Mouse (Mus musculus) heart, postnatal 14 days (tissue): ENCODE results near the gene Sec22c. TPM values are rescaled to one million over a fixed set of nuclear protein-coding genes. Genes with fewer than 3 reads are reported as not detected.

Experiments
- DNase-seq, 2 experiments: peaks; one replicate each; pipeline ENCODE4 v3.0.0; 2021 to 2022
- intact Hi-C: fragments of 180-260 bp; cut with DNase I; formaldehyde crosslinking; loops from one replicate; pipeline ENCODE4 v1.15.1; 2025
- total RNA-seq, 2 experiments: library from RNA; stranded (reverse); gene quantifications; 2 replicates each; pipeline ENCODE4 v1.2.3; 2021

Sec22c gene
- total RNA-seq, 2 experiments from 2014 or later = 5.3 to 5.8 TPM

DNA sequence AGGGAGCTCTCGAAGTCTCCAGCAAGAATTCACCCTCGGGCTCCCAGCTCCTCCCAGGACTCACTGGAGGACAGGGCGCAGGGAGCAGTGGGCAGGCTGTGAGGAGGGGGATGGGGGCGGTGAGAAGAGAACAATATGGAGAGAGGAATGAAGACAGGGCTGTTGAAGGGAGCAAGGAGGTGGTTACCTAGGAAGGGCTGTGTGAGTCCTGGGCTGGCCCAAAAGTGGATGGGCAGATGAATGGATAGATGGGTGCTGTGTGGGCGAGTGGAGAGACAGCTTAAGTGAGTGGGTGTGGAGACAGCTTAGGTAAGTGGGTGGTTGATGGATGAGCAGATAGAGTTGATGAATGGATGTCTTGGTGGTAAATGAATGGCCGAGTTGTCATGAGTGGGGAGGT lies 41.8 kb downstream of the Sec22c start:
- intact Hi-C loops = no loop called here
- no peak for DNase-seq

DNA sequence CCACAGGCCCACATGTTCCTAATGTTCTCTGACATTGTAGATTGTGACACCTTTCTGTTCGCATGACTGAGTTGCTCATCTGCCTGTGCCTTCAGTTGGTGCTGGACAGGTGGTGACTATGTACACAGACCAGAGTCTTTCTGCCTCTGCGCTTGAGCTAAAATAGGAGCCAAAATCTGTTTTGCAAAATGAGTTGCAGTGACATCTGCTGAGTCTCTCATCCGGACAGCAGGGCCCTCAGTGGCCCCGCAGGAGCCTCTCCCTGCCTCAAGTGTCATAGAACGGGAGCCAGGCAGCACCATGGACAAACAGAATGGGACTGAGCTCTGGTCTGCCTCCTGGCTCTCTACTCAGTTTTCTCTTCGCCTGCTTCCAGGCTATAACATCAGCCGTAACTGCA lies 45.5 kb downstream of the Sec22c start:
- DNase-seq = no peak
- intact Hi-C loops = no loop called here

DNA sequence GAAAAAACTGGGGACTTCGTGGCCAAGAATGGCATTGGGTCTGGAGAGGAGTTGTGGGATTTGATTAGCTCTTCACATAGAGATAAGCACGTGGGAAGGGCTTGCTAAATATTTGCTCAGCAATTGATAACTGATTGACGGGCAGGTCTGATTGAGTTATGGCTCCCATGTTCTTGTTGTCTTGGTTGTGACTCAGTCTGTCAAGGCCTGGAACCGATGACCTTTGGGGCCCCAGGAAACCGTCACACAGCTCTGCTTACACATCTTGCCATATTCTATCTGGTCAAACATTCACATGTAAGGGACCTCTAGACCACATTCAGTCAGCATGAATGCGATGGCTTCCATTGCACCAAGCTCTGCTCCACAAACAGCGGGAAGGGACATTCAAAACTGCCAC lies 47.0 kb downstream of the Sec22c start:
- DNase-seq = no peak
- intact Hi-C loops = no loop called here

DNA sequence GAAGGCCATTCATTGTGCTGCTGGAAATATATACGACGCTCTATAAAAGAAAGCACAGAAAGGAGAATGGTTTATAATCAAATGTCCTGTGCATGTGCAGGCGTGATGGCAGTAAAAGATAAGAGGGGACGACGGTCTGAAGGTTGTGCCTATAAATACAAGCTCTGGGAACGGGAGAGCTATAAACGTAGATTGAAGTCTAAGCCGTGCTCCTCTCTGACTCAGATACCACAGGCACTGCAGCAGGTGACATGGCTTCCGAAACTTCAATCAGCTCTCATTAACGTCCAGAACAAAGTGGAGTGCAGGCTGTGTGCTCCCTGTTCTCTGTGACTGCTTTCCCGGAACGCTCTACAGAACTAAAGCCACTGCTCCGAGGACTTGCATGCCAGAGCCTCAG lies 48.1 kb downstream of the Sec22c start:
- DNase-seq = no peak
- intact Hi-C loops = no loop called here

DNA sequence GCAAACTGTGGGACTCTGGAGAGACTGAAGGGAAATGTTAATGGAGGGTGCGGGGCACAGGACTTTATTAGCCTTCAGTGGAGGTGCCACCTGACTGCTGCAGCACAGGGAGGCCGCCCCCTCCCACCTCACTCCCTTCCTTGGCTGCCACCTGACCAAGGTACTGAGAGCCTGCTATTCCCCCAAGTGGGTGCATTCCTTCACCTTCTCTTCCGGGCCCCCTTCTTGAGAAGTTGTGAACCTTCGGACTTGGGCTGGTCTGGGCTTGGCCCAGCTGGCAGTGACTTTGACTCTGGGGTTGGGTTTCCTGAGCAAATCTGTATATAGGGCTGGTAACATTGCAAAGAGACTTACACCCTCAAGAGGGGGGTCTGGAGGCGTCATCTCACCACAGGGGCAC lies 49.0 kb downstream of the Sec22c start:
- intact Hi-C loops = no loop called here
- DNase-seq = no peak

DNA sequence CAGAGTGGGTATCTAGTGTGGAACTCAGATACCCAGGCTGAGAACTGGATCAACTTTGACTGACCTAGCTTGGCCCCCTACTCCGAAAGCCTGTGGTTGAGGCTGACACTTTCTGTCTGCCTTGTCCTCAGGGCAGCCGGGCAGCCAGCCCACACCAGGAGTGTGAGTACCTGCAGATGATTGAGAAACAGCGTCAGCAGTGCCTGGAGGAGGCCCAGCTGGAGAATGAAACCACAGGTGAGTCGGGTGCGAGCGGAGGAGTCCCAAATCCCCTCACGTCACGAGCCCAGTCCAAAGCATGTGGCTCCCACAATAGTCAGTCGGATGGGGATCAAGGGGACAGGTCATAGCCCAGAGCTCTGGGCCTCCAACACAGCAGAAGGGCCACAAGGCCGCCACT lies 51.6 kb downstream of the Sec22c start:
- DNase-seq = no peak
- intact Hi-C loops = no loop called here

DNA sequence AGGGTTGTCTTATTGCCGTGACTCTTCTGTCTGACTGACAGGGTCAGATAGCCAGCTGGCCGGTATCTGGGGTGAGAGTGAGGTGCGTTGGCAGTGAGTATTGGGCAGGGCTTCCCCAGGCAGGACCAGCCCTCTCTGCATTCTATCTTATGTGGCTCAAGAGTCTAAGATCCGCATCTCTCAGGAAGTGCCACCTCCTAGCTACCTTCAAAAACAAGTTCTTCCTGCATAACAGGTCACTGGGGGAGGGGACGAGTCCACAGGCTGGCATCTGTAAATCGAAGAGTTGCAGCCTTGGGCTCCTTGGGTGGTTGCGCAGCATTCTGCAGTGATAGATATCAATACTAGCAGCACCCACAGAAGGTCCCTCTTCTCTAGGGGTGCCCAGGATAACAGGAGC lies 58.3 kb downstream of the Sec22c start:
- no peak for DNase-seq
- intact Hi-C loops = no loop called here

DNA sequence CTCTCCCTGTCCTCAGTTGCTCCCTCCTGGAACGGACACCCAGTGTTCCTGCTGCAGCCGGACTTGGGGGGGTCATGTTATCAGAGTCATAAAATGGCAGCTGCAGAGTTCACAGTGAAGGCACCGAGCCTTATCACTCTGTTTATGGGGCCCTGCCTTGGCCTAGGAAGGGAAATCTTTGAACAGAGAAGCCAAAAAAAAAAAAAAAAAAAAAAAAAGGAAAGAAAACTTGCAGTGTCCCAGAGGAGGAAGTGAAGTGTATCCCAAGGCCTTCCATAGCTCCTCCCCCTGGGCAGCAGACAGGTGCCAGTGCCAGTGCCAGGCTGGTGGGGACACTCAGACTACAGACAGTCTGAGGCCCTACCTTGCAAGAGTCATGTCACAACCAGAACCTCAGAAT lies 60.4 kb downstream of the Sec22c start:
- intact Hi-C loops = no loop called here
- DNase-seq = no peak

DNA sequence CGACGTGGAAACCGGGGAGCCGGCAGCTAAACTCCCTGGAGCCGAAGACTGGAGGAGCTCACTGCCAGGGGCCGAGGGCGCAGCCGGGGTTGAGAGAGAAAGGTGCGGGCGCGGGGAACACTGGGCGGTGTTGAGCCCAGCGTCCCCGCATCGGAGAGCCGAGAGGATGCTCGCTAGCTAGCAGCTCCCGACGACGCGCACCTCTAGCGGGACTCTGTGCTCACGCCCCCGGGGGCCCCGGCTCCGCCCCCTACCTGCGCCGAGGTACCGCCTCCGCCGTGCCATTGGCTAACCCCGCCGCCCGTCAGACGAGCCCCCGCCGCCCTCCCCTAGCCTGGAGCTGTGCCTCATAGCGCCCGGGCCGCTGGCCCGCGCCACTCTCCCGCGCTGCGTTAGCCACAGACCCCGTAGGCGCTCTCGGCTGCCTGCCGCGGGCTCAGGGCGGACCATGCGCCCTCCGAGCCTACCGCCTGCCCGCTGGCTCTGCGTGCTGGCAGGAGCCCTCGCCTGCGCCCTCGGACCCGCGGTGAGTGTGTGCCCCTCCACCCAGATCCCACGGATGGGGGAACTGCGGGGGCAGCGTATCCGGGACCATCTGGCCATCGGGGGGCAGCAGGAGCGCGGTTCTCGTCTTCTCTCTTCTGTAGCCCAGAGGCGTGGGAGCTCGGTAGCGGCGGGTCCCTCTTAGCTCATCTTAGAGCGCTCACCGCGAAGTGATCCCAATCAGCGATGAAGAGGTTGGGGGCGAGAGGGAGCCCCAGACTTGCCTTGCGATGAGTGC lies 62.7 kb downstream of the Sec22c start, which contains the start of gene Vipr1:
Vipr1 (plus strand) TSS at position 316 of the 781 bp plus-strand sequence.
- intact Hi-C loops = loop anchor here (1.0 kb wide), 1 partner anchor 37 kb away; no protein-coding TSS in a partner anchor
- DNase-seq = peak; percentile 52 to 65

DNA sequence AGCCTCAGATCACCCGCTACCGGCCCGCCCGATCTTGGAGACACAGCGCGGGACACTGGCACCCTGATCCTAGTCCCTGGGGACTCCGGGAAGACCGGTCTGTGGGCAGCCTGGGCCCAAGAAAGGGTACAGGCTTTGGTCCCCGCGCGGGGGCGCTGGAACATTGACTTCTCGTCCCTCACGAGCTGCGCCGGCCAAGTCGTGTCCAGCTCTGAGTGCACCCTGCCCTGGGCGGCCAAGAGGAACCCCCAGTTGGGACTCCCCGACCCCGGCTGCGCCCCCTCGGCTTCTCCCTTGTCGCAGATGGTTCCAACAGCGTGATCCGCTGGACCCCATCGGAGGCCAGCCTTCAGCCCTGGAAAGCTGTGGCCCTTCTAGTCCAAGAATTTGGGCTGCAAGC lies 63.3 kb downstream of the Sec22c start, which contains the start of gene Lyzl4:
Lyzl4 (minus strand) TSS at position 96 of the 400 bp plus-strand sequence.
- peak; percentile 86 to 87 for DNase-seq
- intact Hi-C loops = loop anchor here (1.0 kb wide), 1 partner anchor 37 kb away; no protein-coding TSS in a partner anchor

DNA sequence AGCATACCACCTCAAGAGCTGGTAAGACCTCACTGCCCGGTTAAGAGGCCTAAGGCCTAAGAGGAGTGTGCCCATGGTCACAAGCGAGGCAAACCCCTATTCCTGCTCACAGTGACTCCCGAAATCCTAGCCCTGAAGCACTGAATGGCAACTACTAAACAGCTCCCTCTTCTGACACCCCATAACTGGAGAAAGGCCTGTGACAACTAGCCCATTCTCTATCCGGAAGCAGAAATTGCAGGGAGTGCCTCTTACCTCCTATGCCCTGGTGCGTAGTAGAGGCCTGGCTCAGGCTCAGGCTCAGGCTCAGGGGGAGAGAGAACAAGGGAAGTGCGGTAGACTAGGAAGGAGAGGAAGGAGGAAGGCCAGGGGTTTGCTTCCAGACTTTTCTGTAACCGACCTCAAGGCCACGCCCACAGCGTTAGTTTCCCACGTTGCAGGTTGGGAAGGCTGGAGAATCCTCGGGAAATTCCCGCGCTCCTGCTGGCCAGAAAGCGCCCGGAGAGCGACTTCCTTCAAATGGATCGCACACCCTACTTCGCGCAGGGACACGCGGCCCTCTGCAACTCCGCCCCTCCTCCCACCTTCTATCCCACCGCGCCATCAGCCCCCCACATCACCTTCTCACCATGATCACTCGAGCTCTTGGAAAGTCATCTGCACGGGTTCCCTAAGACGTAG lies 63.9 kb downstream of the Sec22c start:
- intact Hi-C loops = no loop called here

DNA sequence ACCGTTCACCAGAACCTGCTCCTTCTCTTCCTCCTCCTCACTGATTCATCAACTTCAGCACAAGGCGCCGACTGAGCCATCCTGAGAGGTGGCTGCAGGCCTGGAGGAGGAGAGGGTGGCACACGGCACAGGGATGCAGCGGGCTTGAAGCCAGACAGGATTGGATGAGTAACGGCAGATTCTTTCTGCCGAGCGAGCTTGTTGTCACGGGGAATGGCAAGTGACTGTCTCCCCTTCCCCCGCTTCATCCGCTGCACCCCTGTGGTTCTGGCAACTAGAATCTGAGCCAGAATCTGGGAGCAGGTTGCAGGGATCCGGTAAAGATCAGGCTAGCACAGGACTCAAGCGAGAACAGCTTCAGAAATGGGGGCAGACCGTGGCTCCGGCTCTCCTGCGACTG lies 65.5 kb downstream of the Sec22c start:
- DNase-seq = no peak
- intact Hi-C loops = no loop called here

More for the DNA sequence above, 63.9 kb downstream of the Sec22c start:
- peak in 1 of 2 experiments; percentile 22 for DNase-seq

DNA sequence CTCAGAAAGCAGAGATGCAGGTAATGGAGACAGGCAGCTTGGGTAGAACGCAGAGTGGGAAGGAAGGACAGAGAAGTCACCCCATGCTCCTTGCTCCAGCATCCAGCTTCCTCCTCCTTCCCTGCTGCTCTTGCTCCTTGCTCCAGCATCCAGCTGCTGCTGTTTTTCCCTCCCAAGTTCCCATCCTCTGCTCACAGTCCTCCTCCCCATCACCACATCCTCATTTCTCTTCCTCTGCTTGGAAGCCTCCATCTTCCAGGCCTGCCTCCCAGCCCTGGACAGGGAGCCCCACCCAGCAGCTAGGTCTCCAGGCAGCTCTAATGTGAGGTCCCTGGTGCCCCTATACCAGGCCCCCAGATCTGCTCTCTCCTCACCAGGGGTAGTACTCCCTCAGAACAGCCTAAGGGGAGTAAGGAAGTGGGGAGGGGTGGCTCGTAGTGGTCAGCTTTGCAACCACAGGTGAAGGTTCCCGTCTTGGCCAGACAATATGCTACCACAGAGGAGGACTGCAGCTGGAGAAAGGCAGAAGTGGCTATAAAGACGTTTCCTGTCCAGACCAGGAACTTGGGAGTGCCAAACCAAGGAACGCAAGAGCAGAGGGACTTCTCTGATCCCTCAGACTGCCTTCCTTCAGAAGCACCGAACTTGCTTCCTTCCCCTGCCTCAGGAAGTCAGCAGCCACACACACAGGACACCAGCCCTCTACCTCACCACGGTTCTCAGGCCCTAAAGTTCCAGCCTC lies 69.3 kb downstream of the Sec22c start:
- no peak for DNase-seq
- intact Hi-C loops = no loop called here

DNA sequence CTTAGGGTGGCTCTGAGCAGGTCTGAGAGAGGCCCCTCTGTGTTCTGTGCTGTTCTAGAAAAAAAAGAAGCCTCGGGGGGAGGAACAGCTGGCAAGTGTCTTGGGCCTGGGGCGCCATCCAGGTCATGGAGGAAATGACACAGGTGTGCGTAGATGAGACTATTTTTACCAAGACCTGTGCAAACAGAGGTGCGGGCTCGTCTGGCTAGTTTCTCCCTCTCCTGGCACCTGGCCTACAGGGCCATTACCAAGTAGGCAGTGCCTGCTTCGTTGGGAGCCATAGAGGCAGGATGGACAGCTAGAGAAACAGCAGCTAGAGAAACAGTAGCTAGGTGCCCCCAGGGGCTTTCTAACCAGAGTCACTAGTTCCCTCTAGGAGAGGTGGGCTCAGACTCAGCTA lies 72.0 kb downstream of the Sec22c start:
- no peak for DNase-seq
- intact Hi-C loops = no loop called here

DNA sequence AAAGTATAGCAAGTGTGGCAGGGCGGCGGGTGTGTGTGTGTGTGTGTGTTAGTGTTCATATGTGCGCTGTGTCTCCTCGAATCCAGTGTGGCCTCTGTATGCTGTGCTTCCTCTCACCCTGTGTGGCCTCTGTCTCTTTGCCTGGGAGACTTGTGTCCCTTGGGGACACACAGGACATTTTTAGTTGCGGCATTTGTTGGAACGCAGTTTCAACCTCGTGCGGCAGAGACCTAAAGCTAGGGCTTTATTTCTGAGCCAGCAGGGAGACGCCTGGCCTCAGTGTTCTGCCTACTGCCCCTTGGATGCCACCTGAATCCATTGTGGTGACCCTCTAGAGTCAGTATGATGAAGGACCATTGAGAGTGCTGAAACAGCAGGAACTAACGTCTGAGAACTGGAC lies 72.4 kb downstream of the Sec22c start:
- DNase-seq = no peak

DNA sequence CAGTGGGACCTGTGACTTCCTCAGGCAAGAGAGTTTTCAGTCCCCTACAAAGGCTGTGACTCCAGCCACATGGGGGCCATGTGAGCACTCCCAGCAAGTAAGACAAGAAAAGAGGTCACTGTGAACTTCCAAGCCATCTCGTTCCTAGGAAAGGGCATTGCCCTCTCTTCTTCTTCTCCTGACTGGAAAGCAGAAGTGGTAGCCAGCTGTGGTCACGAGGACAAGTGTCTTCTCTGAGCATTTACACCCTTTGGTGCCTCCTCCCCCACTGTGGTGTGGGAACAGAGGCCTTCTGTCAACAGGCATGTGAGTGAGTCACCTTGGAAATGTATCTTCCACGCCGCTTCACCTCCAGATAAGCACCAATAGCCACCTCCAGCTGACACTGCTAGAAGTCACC lies 73.3 kb downstream of the Sec22c start:
- peak in 1 of 2 experiments; percentile 17 for DNase-seq
- intact Hi-C loops = no loop called here

More for the DNA sequence above, 72.4 kb downstream of the Sec22c start:
- intact Hi-C loops = no loop called here

DNA sequence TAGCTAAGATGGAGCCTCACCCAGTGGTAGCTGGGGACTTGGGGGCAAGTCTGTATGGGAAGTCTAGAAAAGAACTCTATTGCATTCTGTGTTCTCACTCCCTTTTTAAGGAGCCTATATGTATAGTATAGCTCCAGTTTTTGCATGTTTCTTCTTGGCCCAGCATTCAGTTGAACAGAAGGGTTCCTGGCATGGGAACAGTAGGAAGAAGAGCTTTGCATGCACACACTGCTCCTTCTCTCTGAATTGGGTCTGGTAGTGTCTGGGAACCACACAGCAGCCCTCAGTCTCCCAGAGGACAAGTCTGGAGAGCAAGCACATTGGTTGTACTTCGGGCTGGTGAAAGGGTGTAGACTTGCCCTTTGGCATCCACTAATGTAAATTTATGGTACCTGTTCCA lies 74.7 kb downstream of the Sec22c start:
- intact Hi-C loops = no loop called here
- DNase-seq = no peak
